Mouse (Mus musculus): ENCODE measurements around the gene Tcaim.
A peak's percentile ranks its signal among the peaks of the same experiment; 100 is the strongest.
"Not testable (repeated sequence)": the region's sequence is repeated elsewhere in the genome, so short reads cannot be mapped to it uniquely, and the experiment has no call there.

Tcaim gene

DNA sequence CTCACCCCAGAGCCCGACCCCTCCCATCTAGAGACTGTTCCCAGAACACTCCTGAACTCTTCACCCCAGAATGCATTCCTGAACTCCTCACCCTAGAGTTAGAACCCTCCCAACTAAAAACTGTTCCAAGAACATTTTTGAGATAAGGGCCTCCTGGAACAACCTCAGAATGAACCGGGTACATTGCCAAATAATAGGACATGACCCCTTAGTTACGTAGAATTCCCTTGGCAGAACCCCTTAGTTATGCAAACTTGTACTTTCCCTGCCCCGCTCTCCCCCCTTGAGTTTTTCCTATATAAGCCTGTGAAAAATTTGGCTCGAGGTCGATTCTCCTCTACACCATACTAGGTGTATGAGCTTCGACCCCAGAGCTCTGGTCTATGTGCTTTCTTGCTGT lies 49.8 kb downstream of the Tcaim start:
- not testable (repeated sequence) for DNase-seq

DNA sequence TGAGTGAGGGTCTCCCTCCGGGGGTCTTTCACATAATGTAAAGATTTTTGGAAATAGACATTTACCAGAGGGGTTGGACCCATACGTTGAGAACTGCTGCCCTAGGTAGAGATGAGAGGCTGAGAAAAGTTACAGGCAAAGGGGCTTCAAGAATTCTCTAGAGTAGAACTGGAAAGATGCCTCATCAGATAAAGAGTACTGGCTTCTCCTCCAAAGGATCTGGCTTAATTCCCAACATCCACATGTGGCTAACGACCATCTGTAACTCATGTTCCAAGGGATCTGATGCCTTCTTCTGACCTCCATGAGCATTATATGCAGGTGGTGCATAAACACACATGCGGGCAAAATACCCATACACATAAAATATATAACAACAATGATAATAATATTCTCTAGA lies 50.3 kb downstream of the Tcaim start:
- no peak for DNase-seq

DNA sequence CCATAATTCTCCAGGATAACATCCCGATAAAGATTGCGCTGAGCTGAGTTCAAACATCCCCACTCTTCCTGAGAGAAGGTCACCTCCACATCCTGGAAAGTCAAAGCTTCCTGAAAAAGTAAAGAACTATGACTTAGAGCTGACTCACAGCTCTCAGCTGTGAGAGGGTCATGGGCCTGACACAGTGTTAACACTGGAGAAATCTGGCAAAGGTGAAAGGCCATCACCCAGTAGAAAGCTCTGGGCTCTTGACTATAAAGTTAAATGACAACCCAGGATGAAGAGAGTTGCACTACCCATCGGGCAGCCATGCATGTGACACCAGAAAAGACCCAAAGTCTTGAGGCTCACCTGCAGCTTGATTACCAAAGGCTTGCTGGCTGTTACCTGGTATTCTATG lies 51.4 kb downstream of the Tcaim start:
- no peak for DNase-seq

DNA sequence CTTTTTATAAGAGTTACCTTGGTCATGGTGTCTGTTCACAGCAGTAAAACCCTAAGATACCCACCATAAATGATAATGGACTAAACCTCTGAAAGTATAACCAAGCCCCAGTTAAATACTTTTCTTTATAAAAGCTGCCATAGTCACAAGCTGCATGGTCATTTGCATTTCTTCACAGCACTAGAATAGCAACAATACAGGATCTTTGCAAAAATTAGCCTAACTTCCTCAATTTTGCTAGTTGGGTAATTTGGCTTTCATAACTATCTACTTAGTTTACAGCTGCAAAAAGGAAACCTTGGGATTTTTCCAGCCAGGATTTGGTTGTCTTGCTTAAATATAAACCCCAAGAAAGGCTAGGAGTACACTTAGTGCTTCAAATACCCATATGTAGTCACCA lies 55.4 kb downstream of the Tcaim start:
- no peak for DNase-seq

DNA sequence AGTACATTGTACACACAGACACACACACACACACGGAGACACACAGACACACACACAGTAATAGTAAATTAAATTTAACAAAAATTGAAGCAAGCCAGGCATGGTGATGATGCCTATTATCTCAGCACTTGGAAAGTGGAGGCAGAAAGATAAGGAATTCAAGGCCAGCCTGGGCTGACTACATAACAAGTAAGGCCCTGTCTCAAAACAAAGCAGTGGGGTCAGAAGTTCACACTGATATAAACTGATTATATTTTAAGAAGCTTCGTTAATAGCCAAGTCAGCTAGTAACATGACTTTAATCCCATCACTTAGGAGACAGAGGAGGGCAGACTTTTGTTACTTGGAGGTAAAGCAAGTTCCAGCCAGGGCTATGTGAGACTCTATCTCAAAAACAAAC lies 58.4 kb downstream of the Tcaim start:
- DNase-seq: no peak

DNA sequence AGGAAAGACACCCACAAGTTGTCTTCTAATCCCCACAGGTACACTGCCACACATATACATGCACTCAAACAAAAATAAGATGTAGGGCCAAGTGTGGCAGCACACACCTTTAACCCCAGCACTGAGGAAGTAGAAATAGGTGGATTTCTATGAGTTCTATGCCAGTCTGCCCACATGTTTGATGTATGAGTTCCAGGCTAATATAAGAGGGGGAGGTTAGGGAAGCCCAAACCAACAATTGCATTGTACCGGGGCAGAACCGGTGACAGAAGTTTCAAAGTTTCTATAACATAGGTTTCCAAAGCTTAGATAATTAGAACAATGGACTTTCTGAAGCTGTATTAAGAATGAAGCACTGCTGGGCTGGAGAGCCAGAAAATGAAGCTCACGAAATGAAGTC lies 59.5 kb downstream of the Tcaim start:
- DNase-seq: no peak

DNA sequence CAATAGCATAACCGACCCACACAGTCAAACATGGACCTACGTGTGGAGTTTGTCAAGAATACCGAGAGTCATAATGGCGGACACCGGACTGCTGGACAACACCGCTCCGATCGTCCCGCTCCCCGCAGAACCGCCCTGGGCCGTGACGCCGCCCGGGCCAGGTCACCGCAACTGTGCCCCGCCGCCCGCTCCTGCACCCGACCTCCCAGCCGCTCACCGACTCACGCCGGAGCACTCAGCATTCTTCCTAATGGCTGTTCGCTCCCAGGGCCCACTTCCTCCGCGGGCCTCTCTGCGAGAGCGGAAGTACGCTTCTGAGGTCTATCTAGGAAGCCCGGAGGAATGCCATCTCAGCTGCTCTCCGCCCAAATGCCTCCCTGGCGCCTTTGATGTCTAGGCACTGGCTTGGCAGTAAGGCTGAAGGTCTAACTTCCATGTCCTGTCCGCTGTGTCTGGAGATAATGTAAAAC lies 60.4 kb downstream of the Tcaim start, which contains the start of gene Zfp445:
Zfp445 (minus strand) TSS at position 310 of the 470 bp plus-strand sequence.
- peak; percentile 85 for DNase-seq

DNA sequence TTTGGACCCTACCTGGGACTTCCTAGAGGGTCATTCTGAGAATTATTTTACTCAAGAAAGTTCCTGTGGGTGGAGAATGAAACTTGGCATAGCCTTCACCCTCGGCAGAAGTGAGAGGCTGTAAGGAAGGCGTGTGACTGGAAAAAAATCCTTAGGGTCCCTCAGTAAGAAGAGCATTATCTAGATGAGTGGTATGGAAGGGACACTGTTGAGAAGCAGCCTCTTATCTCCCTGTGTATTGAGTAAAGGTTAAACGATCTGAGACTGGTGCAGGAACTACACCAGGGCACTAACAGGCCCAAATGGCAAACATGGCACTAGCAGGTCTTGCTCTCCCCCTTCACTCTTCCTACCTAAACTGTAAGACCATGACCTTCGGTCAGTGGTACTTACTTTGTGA lies 60.9 kb downstream of the Tcaim start:
- no peak for DNase-seq

DNA sequence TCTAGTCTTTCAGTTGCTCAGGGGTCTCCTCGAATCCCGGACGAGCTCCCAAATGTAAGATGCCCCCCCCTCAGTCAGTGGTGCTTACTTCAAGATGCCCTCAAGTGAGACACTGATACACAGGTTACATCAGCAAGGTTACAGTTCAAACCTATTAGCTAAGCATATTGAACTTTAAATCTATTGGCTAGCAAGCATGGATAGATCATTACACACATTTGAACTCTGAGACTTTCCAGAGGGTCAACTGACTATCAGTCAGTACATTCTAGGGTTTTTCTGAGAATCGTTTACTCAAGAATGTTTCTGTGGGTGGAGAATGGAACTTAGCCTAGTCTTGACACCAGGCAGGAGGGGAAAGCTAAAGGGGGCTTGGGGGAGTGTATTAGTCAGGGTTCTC lies 67.3 kb downstream of the Tcaim start:
- no peak for DNase-seq

DNA sequence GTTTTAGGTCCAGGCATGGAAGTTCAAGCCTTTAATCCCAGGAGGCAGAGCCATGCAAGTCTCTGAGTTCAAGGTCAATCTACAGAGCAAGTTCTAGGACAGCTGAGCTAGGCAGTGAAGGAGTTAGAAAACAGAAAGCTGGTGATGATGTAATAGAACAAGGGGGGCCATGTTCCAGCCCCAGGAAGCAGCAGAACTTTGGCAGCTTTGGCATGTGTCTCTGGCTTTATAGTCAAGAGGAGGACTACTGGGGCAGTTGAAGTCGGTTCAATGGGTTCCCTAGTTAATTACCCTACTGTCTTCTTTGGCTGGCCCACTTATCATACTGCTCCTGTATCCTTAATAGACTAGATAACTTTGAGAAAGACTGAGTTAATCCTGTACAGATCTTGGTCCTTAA lies 69.3 kb downstream of the Tcaim start:
- DNase-seq: no peak

DNA sequence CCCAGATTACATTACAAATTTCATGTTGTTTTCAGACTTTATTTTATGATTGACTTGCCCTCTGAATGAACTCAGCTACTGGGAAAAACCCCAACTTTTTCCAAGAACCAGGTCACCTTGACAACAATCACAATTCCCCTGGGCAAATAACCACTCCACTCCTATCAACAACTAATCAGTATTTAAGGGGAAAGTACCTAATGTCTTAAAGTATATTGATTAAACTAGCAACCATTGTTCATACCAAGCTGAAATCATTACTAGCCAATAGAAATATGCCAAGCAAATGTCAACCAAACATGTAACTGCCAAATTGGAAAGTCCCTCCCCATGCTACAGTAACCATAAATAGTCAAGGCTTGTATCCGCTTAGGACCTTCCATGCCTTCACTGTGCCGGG lies 69.8 kb downstream of the Tcaim start:
- no peak for DNase-seq

DNA sequence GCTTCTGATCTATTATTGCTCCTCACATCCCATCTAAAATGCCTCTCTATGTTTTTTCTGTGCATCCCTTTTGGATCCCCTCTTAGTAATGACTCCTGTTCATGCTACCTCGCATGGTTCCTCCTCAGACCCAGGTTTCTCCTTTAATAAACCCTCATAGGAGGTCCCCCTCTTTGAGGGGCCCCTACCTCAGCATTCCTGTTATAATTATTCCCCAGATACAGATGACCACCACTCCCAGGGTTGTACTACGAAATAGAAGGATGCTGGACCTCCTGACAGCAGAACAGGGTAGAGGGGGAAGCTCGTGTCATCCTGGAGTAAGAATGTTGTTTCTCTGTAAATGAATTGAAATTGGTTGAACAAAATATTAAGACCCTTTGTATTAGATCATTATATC lies 80.0 kb downstream of the Tcaim start, which contains the start of gene Zkscan7:
Zkscan7 (plus strand) TSS at position 301 of the 400 bp plus-strand sequence.
- no peak for DNase-seq

Data from cerebellum, postnatal 25 days (tissue).